Mouse (Mus musculus) urinary bladder, adult 18-20 months (tissue): Measurements from ENCODE around the gene Tmem238l.

ENCODE experiments used
- DNase-seq, 2 experiments: peaks; one replicate each; pipeline ENCODE4 v3.0.0; 2022; ENCODE audit warnings: low spot score in 2 of 2, mixed read lengths in 2 of 2

Gene Tmem238l

DNA sequence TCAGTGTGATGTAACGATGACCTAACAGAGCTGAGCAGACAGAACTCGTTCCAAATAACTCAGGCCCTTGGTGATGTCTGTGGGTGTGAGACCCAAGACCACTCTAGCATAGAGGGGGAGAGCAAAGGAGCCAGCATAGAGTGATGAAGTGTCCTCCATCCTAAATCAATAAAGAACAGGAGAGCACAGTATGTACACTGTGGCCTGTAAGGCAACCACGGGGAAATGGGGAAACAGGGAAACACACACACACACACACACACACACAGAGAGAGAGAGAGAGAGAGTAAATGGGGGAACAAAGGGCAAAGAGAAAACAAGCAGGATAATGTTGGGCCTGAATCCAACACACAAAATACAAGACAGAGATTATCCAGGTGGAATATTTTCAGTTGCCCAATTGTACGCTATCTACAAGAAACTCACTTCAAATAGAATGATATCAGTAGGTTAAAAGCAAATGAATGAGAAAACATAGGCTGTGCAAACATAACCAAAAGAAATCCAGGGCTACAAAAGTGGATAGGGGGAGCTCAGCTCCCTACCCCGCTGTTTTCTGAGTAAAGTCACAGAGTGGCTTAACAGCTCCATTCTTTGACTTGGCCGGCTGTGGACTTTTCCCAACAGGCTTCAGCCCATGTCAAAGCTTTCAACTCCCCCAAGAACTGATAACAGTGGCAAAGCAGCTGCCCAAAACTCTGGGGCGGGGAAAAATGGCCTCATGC lies 19.3 kb downstream of the Tmem238l start:
- no peak for DNase-seq

GRCm38 (mm10) chr11:66981336-66982115 lies 25.1 kb downstream of the Tmem238l start:
- no peak for DNase-seq

DNA sequence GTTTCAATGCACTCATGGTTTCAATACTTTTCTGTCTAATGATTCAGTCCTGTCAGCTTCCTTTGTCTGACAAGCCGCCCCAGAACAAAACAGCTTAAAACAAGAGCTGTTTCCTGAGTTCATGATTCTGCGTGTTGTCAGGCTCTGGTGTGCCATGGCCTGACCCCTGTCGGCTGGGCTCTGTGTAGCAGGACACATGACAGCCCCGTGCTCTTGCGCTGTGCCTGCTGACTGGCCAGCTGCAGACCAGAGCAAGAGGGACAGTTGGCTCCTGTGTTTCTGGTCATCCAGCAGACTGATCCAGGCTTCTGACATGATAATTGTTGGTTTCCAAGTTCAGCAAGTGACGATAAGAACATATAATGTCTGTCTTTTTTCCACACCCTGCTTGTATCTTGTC lies 26.4 kb downstream of the Tmem238l start:
- DNase-seq, result peak in 1 of 2 experiments; percentile 23

DNA sequence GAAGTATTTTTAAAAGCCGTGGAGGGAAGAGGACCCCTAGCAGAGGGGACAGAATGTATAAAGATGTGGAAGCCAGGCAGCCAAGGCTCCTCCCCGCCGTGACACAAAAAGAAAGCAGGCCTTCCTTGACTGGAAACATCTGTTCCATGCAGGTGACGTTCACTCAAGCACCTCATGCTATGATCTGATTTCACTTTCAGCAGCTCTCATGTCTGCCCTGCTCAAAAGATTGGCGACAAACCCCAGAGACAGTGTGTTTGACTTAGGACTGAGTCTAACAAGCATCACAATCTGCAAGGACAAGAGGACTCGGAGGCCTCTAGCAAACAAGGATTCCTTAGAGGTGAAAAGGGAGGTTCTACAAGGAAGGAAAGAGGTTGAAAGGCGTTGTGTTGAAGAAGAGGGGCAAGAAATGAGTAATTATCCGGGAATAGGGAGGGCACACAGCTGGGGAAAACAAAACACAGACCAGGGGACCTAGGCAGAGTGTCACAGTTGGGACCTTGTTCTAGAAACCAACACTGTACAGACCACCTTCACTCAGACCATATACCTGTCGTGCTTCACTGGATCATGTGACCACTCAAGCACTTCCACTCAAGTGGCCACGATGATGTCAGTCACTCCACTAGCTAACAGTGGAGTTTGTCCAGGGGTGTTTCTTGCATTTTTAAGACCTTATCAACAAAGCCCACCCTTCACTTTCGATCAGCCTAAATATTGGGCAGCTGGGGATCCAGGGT lies 27.2 kb downstream of the Tmem238l start:
- DNase-seq, result no peak

- DNase-seq, result peak; percentile 58 to 76
These were observed 28.0 kb downstream of the Tmem238l start for GRCm38 (mm10) chr11:66984165-66985135.

- DNase-seq, result no peak
These were observed 28.8 kb downstream of the Tmem238l start for GRCm38 (mm10) chr11:66985136-66985702.

DNA sequence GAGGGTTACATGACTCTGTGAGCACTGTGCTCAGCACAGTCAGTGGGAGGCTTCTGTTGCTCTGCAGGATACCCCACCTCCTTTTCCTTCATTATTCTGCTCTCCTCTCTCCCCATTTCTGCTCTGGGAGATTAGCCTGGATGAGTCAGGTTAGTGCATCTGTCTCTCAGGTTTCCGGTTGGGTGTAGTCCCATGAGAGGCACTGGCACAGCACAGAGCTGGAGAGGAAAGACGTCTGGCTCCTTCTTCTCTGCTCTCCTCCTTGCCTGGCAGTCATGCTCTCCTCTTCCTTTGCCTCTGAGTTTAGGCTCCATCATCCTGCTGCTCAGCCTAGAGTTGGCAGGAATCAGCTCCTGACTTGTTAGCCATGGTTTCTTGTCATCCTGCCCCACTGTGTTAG lies 35.7 kb downstream of the Tmem238l start:
- no peak for DNase-seq

DNA sequence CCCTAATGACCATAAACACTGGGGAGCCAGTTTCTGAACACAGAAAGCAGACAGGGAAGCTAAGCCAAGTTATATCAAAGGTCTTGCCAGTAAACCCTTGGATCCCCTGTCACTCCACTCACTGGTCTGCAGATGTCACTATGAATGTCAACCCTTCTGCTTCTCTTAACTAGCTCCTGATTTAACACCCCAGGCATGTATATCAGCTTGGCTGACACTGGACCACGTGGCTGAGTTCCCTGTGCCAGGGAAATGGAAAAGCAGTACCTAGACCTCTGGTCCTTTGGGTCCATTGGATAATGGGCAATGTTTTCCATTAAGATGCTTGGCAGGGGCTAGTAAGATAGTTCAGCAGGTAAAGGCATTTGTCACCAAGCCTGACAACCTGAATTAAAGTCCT lies 37.2 kb downstream of the Tmem238l start:
- DNase-seq, result no peak

DNA sequence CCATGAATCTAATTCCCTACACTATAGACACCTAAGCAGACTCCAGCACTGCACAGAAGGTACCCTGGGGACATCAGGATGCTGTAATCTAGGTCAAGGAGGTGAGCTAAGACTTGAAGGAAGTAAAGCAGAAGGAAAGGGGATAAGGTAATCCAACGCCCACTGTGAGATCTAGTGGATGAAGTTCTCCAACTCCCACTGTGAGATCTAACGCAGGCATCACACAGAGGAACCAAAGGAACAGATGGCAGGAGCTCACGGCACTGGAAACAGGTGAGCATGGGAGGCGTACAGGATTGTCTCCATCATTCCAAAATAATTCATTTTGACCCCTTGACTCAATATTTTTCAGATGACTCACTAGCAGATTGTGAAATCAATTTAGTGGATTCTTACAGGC lies 40.0 kb downstream of the Tmem238l start:
- no peak for DNase-seq

GRCm38 (mm10) chr11:66998467-66999403 lies 42.3 kb downstream of the Tmem238l start:
- peak; percentile 87 to 88 for DNase-seq

GRCm38 (mm10) chr11:67000671-67001070 lies 44.2 kb downstream of the Tmem238l start:
- DNase-seq, result no peak

DNA sequence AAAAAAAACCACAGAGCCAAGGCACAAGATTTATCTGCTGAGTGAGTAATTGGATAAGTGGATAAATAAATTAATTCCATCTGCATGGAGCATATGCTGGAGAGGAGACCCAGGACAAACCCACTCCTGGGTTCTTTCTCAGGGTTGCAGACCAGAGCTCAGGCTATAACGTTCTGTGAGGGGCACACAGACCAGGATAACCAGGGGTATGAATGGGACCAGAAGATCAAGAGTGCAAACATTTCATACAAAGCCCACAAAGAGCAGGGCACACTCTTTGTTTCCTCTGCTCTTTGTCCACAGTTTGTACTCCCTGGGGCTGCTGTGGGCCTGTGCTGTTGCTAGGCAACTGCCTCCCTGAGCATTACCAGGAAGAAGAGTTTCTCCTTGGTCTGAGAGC lies 45.3 kb downstream of the Tmem238l start:
- no peak for DNase-seq

GRCm38 (mm10) chr11:67002911-67003310 lies 46.5 kb downstream of the Tmem238l start:
- DNase-seq, result no peak

GRCm38 (mm10) chr11:67007961-67008360 lies 51.5 kb downstream of the Tmem238l start:
- DNase-seq, result no peak

GRCm38 (mm10) chr11:67008528-67008927 lies 52.1 kb downstream of the Tmem238l start:
- DNase-seq, result no peak

GRCm38 (mm10) chr11:67010430-67010829 lies 54.0 kb downstream of the Tmem238l start:
- no peak for DNase-seq

DNA sequence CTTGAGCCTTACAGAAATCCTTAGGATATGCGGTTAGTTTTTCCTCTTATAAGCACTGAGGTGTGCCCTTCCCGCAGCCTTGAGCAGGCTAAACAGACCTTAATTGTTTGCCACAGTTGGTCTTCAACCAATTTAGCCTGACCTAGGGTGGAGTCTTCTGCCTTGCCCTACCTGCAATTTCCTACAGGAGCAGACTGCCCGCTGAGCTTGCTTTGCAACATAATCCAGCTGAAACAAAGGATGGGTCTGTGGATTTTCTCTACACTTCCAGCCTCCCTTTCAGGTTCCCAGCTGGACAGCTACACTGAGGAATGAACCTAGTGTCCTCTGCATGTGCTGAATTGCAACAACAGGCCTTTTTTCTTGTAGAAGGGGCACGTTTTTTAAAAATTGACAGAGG lies 55.2 kb downstream of the Tmem238l start:
- DNase-seq, result no peak
